Mouse (Mus musculus) left cerebral cortex, postnatal 36 days (tissue): ENCODE measurements at regions not wholly inside any gene's neighbourhood (a gene's known extent, or its start where the extent isn't known, plus 50 kb on each side); places are given as distances from the start of the nearest gene placed in this dataset.

Source experiments
- DNase-seq, 2 experiments: peaks; one replicate each; pipeline ENCODE4 v3.0.0; 2021 to 2022; ENCODE audit warnings: low spot score in 2 of 2, mixed read lengths in 1 of 2
- intact Hi-C: fragments of 180-260 bp; cut with DNase I; formaldehyde crosslinking; loops from one replicate; pipeline ENCODE4 v1.15.1; 2025

GRCm38 (mm10) chr14:112465096-112465495, 790.2 kb downstream of the Slitrk5 start:
- intact Hi-C loops = no loop called here
- peak; percentile 6 to 12 for DNase-seq

- intact Hi-C loops = no loop called here
- no peak for DNase-seq
Observed at GRCm38 (mm10) chr14:112466305-112466864, 791.5 kb downstream of the Slitrk5 start.

- DNase-seq = no peak
- intact Hi-C loops = no loop called here
Observed at GRCm38 (mm10) chr14:112475541-112475940, 800.6 kb downstream of the Slitrk5 start.
